Mouse (Mus musculus) pancreas, adult 10 weeks (tissue): ENCODE data around the gene Fam72a. TPM values are rescaled to one million over a fixed set of nuclear protein-coding genes. Genes with fewer than 3 reads are reported as not detected.

Source experiments
- polyA plus RNA-seq: library from polyadenylated mRNA; stranded (reverse); fragments of 350-450 nt; fragmentation: Illumina TruSeq; extraction: RNeasy Lipid Tissue Mini Kit (QIAGEN cat#74804); gene quantifications from one replicate; pipeline ENCODE4 v1.2.3, GENCODE M21; 2015; ENCODE audit warnings: low read depth, low replicate concordance; ENCODE audit not compliant: insufficient read depth

Fam72a gene
- polyA plus RNA-seq = not detected

GRCm38 (mm10) chr1:131527281-131528080 is at the start of gene Fam72a, which contains the start of gene Srgap2:
Fam72a (plus strand) TSS chr1:131527903.
Srgap2 (minus strand) TSS chr1:131527352.

Other genes with a start within 250 kb of the Fam72a start
- 5.6 TPM for gene Ikbke, start 248.3 kb upstream of the Fam72a start, polyA plus RNA-seq
- gene Srgap2, start 551 bp upstream of the Fam72a start, polyA plus RNA-seq = 10.4 TPM
- not detected for gene Avpr1b, start 71.3 kb downstream of the Fam72a start, polyA plus RNA-seq
- not detected for gene Ctse, start 110.4 kb downstream of the Fam72a start, polyA plus RNA-seq
- 3.7 TPM for gene Rab7b, start 160.8 kb downstream of the Fam72a start, polyA plus RNA-seq
- gene Slc26a9, start 216.1 kb downstream of the Fam72a start, polyA plus RNA-seq = not detected